Mouse (Mus musculus) hindbrain, postnatal 0 days (tissue): ENCODE data around the gene 9230104L09Rik. TPM values are rescaled to one million over a fixed set of nuclear protein-coding genes. Genes with fewer than 3 reads are reported as not detected.

Experiments
- ATAC-seq: fragments of 200-750 bp; cut with Nextera tagmentation; 2 replicates; pipeline ENCODE4 v1.8.0; 2017; ENCODE audit warnings: mild to moderate bottlenecking, moderate TSS enrichment, moderate library complexity
- DNase-seq: peaks from one replicate; pipeline ENCODE4 v3.0.0-alpha.2; 2015; ENCODE audit warnings: low spot score
- H3K27ac ChIP-seq: fragments of 300-500 bp; sonication (generic); 2 replicates; pipeline ENCODE4 v1.5.1; 2014; ENCODE audit warnings: mild to moderate bottlenecking
- H3K27me3 ChIP-seq: fragments of 300-500 bp; sonication (generic); 2 replicates; pipeline ENCODE4 v1.6.1; 2014; ENCODE audit warnings: low read length, mixed read lengths; ENCODE audit not compliant: insufficient read depth
- H3K36me3 ChIP-seq: fragments of 300-500 bp; sonication (generic); 2 replicates; pipeline ENCODE4 v1.6.1; 2014; ENCODE audit warnings: low read length, mixed read lengths; ENCODE audit not compliant: insufficient read depth
- H3K4me1 ChIP-seq: fragments of 300-500 bp; sonication (generic); 2 replicates; pipeline ENCODE4 v1.6.1; 2014; ENCODE audit warnings: antibody characterized with exemption, low read length, mixed read lengths; ENCODE audit not compliant: insufficient read depth
- H3K4me2 ChIP-seq: fragments of 300-500 bp; sonication (generic); 2 replicates; pipeline ENCODE4 v1.6.1; 2014; ENCODE audit warnings: low read depth, mild to moderate bottlenecking, low read length, moderate library complexity, mixed read lengths
- H3K4me3 ChIP-seq: fragments of 300-500 bp; sonication (generic); 2 replicates; pipeline ENCODE4 v1.5.1; 2014; ENCODE audit warnings: low read length
- H3K9ac ChIP-seq: fragments of 300-500 bp; sonication (generic); replicated peaks from 2 replicates; pipeline ENCODE4 v1.6.1; 2014; ENCODE audit warnings: mild to moderate bottlenecking, low read length, moderate library complexity, mixed read lengths
- H3K9me3 ChIP-seq: fragments of 300-500 bp; sonication (generic); 2 replicates; pipeline ENCODE4 v1.6.1; 2016; ENCODE audit warnings: low read length, mixed read lengths
- CTCF ChIP-seq: IDR thresholded peaks from 2 replicates; pipeline ENCODE4 v1.5.1; 2016; ENCODE audit warnings: antibody characterized with exemption, control low read depth, low read depth
- WGBS: fragments of 180-500 bp; shearing (Covaris S2); extraction: QIAGEN DNeasy Blood & Tissue Kit; methylation state at CpG from one replicate; pipeline ENCODE4 v1.1.7; 2014; 5-methylcytosine and 5-hydroxymethylcytosine counted together
- polyA plus RNA-seq: library from polyadenylated mRNA; unstranded; fragments of >200 nt; fragmentation: Nextera tagmentation; extraction: Ambion mirVana; gene quantifications from 2 replicates; pipeline ENCODE4 v1.2.1, GENCODE M21; 2015
- total RNA-seq: library from RNA; depleted of rRNA; stranded (reverse); fragments of >200 nt; gene quantifications from 2 replicates; pipeline ENCODE4 v1.2.3, GENCODE M21; 2014

The 9230104L09Rik gene
- total and polyA plus RNA-seq, 2 experiments from 2014 or later: not detected

DNA sequence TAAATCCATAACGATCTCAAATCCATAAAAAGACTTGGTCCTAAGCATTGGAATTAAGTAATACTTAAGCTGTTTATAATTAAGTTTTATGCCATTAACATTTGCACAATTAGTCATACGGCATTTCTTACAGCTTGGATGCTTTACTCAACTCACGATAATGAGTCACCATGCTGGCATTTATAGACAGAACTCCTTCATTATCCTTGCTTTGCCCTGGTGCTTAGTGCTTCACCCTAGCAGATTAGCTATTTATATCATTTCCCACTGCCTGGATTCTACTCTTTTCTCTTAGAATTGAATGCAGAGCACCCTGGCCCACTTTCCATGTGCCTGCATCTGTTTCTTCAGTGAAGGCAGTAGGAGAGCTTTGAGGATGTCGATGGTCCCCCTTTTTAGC is 7.3 kb downstream of the 9230104L09Rik start:
- Histone ChIP-seq H3K4me2 (no peak overlapping the region), H3K4me1 (no peaks in the 10 kb centered on the region), H3K27ac (no peak overlapping the region), H3K4me3 (no peak overlapping the region), H3K9ac (no peak overlapping the region), H3K27me3 (no peaks in the 10 kb centered on the region), H3K36me3 (no peaks in the 10 kb centered on the region), H3K9me3 (no peaks in the 10 kb centered on the region)
- ATAC-seq (no peak), DNase-seq (no peak)
- TF ChIP-seq CTCF: no peak
- 85% methylated on average over 4 of the region's 4 CpGs for WGBS

DNA sequence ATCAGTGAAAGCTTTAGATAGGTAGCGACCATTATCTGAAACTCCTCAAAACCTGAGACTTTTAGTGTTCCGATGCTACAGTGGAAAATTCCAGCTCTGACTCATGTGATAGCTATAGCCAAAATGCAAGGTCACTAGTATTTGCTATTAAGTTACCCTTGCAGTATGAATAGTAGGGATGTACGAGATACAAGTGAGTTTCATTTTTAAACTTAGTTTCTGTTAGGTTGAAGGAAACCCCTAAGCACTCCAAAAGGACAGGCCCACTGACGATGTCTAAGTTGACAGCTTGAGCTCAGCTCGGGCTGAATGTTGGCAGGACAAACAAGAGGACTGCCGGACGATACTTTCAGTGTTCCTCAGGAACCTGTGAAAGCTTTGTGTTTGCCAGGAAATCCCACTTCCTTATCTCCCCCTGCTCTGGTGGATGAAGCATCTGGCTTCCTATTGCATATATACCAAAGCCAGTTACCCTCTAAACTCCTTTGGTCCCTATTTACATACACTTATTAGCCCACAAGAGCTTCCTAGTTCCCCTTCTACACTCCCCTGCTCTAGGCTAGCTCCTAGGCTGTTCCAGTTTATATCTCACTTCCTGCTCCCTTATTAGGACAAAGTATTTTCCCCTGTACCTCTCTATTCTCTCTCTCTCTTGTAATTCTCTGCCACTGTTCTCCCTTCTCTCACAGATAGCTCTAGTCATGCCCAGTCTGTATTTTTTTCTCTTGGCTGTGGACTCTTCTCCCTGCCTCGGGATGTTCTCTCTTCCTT is 8.0 kb downstream of the 9230104L09Rik start:
- ATAC-seq: no peak

DNA sequence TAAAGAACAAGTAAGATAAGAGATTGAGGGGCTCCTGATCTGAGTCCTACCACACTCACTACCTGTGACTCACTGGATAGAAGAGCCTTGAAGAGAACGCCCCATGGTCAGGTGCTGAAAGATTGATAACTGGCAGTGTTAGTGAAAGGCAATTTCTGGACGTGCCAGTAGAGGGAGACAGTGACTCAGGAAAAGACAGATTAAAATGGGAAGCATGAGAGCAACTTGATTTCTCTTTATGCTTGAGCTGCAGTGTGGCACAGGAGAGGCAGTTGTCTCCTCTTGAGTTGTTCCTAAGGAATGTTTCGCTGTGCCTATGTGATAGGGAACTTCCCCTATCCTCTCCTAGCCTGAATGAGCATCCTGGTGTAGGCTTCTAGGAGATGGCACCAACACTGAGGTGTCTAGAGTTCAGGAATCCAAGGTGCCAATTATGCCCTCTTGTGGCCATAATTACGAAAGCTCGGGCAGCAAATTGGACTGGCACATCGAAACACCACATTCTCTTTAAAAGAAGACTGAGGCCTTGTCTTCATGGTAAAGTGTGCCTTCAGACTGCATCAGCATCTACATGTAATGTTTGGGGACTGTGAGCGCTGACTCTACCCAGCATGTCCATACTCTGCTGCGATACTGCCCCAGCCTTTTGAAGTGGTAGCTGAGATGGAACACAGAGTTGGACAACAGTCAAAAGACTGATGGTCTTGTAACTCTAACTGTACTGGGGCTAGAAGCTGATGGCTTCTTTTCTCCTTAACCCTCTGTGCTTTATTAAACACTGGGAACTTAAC is 13.5 kb downstream of the 9230104L09Rik start:
- Histone ChIP-seq H3K36me3 (no peaks in the 10 kb centered on the region), H3K9ac (no peak overlapping the region), H3K27me3 (no peaks in the 10 kb centered on the region), H3K4me3 (no peak overlapping the region), H3K4me1 (no peaks in the 10 kb centered on the region), H3K27ac (no peak overlapping the region), H3K4me2 (no peak overlapping the region), H3K9me3 (no peaks in the 10 kb centered on the region)
- ATAC-seq: peak; percentile 84
- WGBS: 46% methylated on average over 8 of the region's 8 CpGs
- peak; percentile 77 for DNase-seq
- peak; percentile 89 for TF ChIP-seq CTCF

More for the DNA sequence above, 8.0 kb downstream of the 9230104L09Rik start:
- no peak for DNase-seq
- Histone ChIP-seq H3K27me3 (no peaks in the 10 kb centered on the region), H3K4me2 (no peak overlapping the region), H3K4me1 (no peaks in the 10 kb centered on the region), H3K9me3 (no peaks in the 10 kb centered on the region), H3K36me3 (no peaks in the 10 kb centered on the region), H3K9ac (no peak overlapping the region), H3K27ac (no peak overlapping the region), H3K4me3 (no peak overlapping the region)
- no peak for TF ChIP-seq CTCF
- WGBS: 78% methylated on average over 8 of the region's 8 CpGs

DNA sequence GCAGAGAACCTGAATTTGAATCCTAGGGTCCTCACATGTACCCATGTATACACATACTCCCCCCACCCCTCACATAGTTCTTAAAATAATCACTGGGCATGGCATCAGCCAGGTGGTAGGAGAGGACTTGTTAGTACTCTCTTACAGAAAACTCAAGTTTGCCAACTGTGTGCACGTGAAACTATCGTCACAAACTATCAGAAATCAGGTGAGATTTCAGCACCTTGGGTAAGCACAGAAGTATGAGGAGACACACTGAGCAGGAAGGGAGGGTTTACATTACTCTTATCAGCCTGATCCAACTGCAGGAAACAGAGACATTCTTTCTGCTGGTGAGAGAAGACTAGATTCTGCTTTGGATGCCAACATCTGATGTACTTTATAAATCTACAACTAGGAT is 25.6 kb downstream of the 9230104L09Rik start:
- ATAC-seq: no peak
- no peak overlapping the region for H3K4me3 ChIP-seq
- no peaks in the 10 kb centered on the region for H3K4me1 ChIP-seq
- no peak for DNase-seq
- H3K9me3 ChIP-seq: no peaks in the 10 kb centered on the region
- H3K9ac ChIP-seq: no peak overlapping the region
- H3K36me3 ChIP-seq: no peaks in the 10 kb centered on the region
- no peak overlapping the region for H3K27ac ChIP-seq
- WGBS: 94% methylated on average over 2 of the region's 2 CpGs
- TF ChIP-seq CTCF: no peak
- H3K27me3 ChIP-seq: no peaks in the 10 kb centered on the region
- no peak overlapping the region for H3K4me2 ChIP-seq

DNA sequence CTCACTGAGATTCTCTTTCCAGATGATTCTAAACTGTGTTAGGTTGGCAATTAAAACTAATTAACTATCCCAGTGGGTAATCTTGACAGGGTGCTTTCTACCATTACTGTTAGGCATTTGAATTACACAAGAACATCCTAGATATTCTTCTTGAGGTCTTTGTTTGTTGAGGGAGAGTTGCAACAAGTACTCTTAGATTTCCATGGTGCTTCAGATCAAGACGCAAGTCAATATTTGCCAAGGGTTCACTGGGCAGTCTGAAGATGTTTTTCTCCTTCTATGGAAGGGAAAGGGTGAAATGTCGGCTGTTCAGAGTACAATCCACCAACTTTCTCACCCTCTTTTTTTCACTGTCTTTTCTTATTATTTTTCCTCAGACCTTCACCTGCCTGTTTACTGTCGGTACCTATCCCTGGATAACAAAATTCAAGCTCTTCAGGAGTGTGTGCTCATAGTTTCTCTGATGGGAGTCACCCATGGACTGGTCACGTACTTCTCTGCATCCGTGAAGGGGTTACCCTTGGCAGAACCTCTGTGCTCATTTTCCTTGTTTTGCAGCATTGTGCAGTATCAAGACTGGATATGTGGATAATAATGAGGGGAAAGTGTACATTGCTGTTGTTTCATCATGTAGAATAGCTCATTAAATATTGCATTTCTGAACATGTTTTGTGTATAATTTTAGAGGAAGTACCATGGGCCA is 26.6 kb downstream of the 9230104L09Rik start:
- no peaks in the 10 kb centered on the region for H3K27me3 ChIP-seq
- 89% methylated on average over 5 of the region's 5 CpGs for WGBS
- H3K36me3 ChIP-seq: no peaks in the 10 kb centered on the region
- DNase-seq (no peak), ATAC-seq (no peak)
- no peak overlapping the region for H3K4me2 ChIP-seq
- no peaks in the 10 kb centered on the region for H3K9me3 ChIP-seq
- H3K4me3 ChIP-seq: no peak overlapping the region
- H3K27ac ChIP-seq: no peak overlapping the region
- no peaks in the 10 kb centered on the region for H3K4me1 ChIP-seq
- no peak for TF ChIP-seq CTCF
- no peak overlapping the region for H3K9ac ChIP-seq

DNA sequence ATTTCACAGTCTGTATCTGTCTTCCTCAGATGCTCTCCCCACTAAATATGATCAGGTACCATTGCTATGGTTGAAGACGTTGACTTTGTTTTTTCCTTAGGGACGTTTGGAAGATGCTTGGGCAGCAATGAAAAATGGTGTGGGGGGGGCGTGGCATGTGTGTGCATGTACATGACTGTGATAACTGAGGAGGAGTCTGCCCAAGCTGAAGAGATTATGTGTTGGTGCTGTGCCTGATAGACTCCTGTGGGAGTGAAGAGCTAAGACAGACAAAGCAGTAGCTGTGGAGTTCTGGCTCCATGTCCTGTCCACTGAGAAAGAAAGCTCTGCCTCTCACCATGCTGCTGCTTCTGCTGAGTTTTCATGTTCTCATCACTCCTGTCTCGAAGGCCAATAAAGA is 29.9 kb downstream of the 9230104L09Rik start, which contains the start of gene Cst9:
TSS of gene Cst9 (plus strand) at position 236 of the 400 bp plus-strand sequence.
- no peaks in the 10 kb centered on the region for H3K9me3 ChIP-seq
- H3K4me3 ChIP-seq: no peak within 1 kb of the TSS
- H3K27me3 ChIP-seq: no peaks in the 10 kb centered on the region
- no peak within 1 kb of the TSS for H3K27ac ChIP-seq
- 71% methylated on average over 4 of the region's 4 CpGs for WGBS
- no peak for DNase-seq
- H3K4me1 ChIP-seq: no peaks in the 10 kb centered on the region
- no peak for ATAC-seq
- no peak within 1 kb of the TSS for H3K9ac ChIP-seq
- H3K4me2 ChIP-seq: no peak within 1 kb of the TSS
- H3K36me3 ChIP-seq: no peaks in the 10 kb centered on the region
- no peak for TF ChIP-seq CTCF
